Mouse (Mus musculus): Measurements from ENCODE around the gene Ptpn22.

Gene Ptpn22

DNA sequence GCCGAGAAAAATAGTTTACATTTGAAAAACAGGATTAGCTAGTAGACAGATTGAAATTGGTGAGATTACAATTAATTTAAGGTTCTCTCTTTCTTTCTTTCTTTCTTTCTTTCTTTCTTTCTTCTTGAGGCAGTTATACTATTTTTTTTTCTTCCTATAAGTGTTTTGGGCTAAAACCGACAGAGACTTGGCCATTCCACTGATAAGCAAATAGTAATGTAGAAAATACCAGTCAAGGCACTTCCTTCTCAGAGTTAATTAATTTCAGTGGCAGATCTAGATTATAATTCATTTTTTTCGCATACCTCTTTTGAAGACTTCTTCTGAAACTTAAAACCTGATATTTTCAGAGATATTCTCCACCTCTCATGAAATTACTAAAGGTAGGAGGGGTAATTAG lies 65.7 kb downstream of the Ptpn22 start:
- DNase-seq (ENCODE audit: low read depth) = no peak

DNA sequence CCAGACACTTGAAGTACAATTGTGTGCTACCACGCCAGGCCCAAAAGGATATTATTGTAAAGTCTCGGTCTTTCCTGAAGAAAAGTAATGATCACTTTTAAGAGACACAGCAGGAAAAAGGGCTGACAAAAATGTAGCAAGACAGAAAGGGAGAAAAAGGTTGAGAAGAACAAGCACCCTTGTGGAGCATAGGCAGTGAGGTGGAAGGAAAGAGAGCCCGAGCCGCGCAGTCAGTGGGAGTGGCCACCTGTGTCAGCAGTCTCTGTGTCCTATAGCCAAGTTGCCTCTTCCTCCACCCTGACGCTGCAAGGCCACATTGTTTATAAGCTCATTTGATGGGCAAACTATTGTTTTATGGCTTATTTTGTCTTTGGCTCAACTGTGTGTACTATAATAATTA lies 67.9 kb downstream of the Ptpn22 start:
- DNase-seq (ENCODE audit: low read depth) = no peak

DNA sequence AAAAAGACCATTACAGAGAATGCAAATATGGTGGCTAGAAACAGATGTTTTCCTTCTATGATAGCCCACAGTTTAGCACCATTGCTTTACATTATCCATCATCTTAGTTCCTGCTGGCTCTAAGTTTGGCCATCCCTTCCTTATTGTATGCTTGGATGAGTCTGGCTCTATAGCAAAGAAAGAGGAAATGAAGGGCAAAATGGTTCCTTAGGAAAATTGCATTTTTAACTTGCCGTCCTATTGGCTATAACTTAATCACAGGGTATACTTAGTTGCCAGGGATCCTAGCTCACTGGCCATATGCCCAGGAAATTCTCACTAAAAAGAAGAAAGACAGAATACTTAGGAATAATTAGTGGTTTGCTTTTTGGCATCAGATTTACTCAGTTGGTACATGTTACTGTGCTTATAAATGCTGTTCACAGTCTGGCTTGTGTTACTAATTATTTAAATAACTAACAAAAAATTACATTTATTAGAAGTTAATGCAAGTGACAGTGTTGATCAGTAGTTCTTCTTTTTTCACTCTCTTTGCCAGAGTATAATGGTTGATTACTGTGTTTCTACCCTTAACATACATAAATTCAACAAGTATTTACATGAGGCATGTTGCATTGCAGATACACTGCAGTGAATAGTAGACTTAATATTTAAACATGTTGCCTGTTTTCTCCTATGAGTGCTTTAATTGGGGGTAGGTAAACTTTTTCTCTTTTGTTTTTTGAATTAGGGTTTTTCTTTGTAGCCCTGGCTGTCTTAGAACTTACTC lies 85.4 kb downstream of the Ptpn22 start:
- DNase-seq (ENCODE audit: low read depth) = no peak

DNA sequence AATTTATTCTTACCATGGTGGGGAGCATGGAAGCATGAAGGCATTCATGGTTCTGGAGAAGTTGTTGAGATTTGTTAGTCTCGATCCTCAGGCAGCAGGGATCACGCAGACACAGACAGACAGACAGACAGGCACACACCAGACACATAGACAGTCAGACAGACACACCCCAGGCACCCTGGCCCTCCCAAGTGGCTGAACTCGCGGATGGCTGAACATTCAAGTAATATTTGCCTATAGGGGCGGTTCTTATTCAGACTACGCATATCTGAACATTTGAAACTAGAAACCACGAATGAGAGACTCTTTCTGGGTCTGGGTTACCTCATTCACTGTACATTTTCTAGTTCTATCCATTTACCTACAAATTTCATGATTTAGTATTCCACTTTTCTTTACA lies 89.1 kb downstream of the Ptpn22 start:
- no peak for DNase-seq (ENCODE audit: low read depth)

DNA sequence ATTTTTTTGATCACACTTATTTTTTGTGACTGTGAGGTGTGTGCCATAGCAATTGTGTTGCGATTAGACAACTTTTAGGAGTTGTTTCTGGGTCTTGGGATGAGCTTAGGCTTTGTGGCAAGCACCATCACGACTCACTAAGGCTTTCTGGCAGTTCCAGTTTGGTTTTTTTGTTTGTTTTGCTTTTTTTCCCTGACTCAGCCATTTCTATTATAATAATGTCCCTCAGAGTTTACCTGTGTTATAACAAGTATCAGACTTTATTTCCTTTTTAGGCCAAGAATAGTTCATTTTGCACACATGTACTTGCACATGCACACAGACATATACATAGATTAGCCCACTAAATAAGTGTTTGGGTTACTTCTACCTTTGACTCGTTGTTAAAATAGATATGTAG lies 101.0 kb downstream of the Ptpn22 start:
- DNase-seq (ENCODE audit: low read depth) = no peak

Measured in c-Kit-positive CD71-negative TER-119-negative erythroid progenitor cells, embryonic 14.5 days (primary cell).